Comparison of ENCODE assay signal across 13 mouse cellular contexts in genomic region chr7:143832196-143832595, GRCm38 (mm10). TPM values are rescaled to one million over a fixed set of nuclear protein-coding genes. Genes with fewer than 3 reads are reported as not detected.
A peak's percentile ranks its signal among the peaks of the same experiment; 100 is the strongest.
DNase-seq lines count a peak whose midpoint lies in the region; ATAC-seq and TF ChIP-seq lines count a peak whose summit lies in the region.
"Had no signal": no experiment of that assay in that cellular context is flagged by ENCODE, and none has a peak within 500 bp of the region (broad histone marks: within the 10 kb centered on the region; RNA-seq: fewer than 3 reads in every experiment).

No protein-coding gene starts in this region.

- H3K27me3 ChIP-seq in forebrain, embryonic 12.5 days = no peaks in the 10 kb centered on the region
- H3K27me3 ChIP-seq in forebrain, embryonic 15.5 days = no peaks in the 10 kb centered on the region
- H3K27me3 ChIP-seq in lung, embryonic 14.5 days (ENCODE audit: insufficient read depth, low read length) = no peaks in the 10 kb centered on the region

- H3K4me1 ChIP-seq in forebrain, embryonic 12.5 days = peaks cover 52% of the 10 kb centered on the region
- peaks cover 43% of the 10 kb centered on the region for H3K4me1 ChIP-seq in forebrain, embryonic 15.5 days
- H3K4me1 ChIP-seq in lung, embryonic 14.5 days (ENCODE audit: insufficient read depth) = 0 out of 2 replicates have a peak, but pooled peaks cover 6% of the 10 kb centered on the region

- ATAC-seq in forebrain, embryonic 12.5 days (ENCODE audit: low FRiP score) = no peak
- ATAC-seq in forebrain, embryonic 15.5 days (replicated peaks) = no peak
- ATAC-seq in lung, embryonic 14.5 days (ENCODE audit: insufficient read depth) = no peak

- no peaks in the 10 kb centered on the region for H3K9me3 ChIP-seq in forebrain, embryonic 12.5 days
- H3K9me3 ChIP-seq in forebrain, embryonic 15.5 days = no peaks in the 10 kb centered on the region
- H3K9me3 ChIP-seq in lung, embryonic 14.5 days (ENCODE audit: low read depth, low read length) = no peaks in the 10 kb centered on the region

- no peak for TF ChIP-seq CTCF in lung, embryonic 14.5 days (IDR thresholded peaks at IDR 0.05; ENCODE audit: low read depth)

- no peak overlapping the region for H3K4me3 ChIP-seq in forebrain, embryonic 12.5 days (replicated peaks)
- H3K4me3 ChIP-seq in forebrain, embryonic 15.5 days = no peak overlapping the region
- no peak overlapping the region for H3K4me3 ChIP-seq in lung, embryonic 14.5 days (ENCODE audit: low read depth, low read length)
- H3K4me3 ChIP-seq: heart, adult 2 months had no signal

- peak; percentile 43 for DNase-seq in ovary, postnatal 36 days (ENCODE audit: low spot score)
- no peak for DNase-seq in ovary, postnatal 10 days (ENCODE audit: low spot score)
- peak; percentile 1 for DNase-seq in lung, embryonic 14.5 days
- DNase-seq in urinary bladder, postnatal 36 days (ENCODE audit: low spot score in 2 of 2) = peak; percentile 26 to 43
- DNase-seq in kidney, adult 9 months = no peak
- DNase-seq in left cerebral cortex, adult 18-20 months (ENCODE audit: low spot score in 2 of 2) = no peak
- DNase-seq: heart, adult 2 months; thymus, adult 2 months had no signal

- no peak overlapping the region for H3K27ac ChIP-seq in forebrain, embryonic 12.5 days
- no peak overlapping the region for H3K27ac ChIP-seq in forebrain, embryonic 15.5 days (replicated peaks)
- H3K27ac ChIP-seq in lung, embryonic 14.5 days (ENCODE audit: low read depth) = no peak overlapping the region
- H3K27ac ChIP-seq: heart, adult 2 months; liver, embryonic 14.5 days had no signal

- H3K36me3 ChIP-seq in forebrain, embryonic 12.5 days (replicated peaks) = peaks cover 11% of the 10 kb centered on the region
- no peaks in the 10 kb centered on the region for H3K36me3 ChIP-seq in forebrain, embryonic 15.5 days
- peaks cover 13% of the 10 kb centered on the region for H3K36me3 ChIP-seq in lung, embryonic 14.5 days (ENCODE audit: insufficient read depth)

- 0 out of 2 replicates have a peak overlapping the region, but pooled peaks have one; percentile 8 for H3K9ac ChIP-seq in forebrain, embryonic 12.5 days
- H3K9ac ChIP-seq in forebrain, embryonic 15.5 days (replicated peaks) = no peak overlapping the region
- no peak overlapping the region for H3K9ac ChIP-seq in lung, embryonic 14.5 days
- H3K9ac ChIP-seq: liver, embryonic 14.5 days had no signal

- H3K4me2 ChIP-seq in forebrain, embryonic 12.5 days = 0 out of 2 replicates have a peak overlapping the region, but pooled peaks have one; percentile 88
- H3K4me2 ChIP-seq in forebrain, embryonic 15.5 days (replicated peaks) = no peak overlapping the region
- H3K4me2 ChIP-seq in lung, embryonic 14.5 days = no peak overlapping the region

- WGBS in forebrain, embryonic 12.5 days = 88% methylated on average over 8 of the region's 8 CpGs
- 80% methylated on average over 8 of the region's 8 CpGs for WGBS in forebrain, embryonic 15.5 days
- 75% methylated on average over 8 of the region's 8 CpGs for WGBS in lung, embryonic 14.5 days

RNA-seq across cellular contexts. Expression of gene Dhcr7, which starts 9.3 kb away (rescaled TPM):
- polyA plus RNA-seq in forebrain, embryonic 12.5 days (2016; fragmentation: Nextera tagmentation; extraction: Ambion mirVana) = 60.9 and 62.5 TPM in 2 replicates
- 43.9 and 47.7 TPM in 2 replicates for polyA plus RNA-seq in forebrain, embryonic 15.5 days (2015; fragmentation: Nextera tagmentation; extraction: Ambion mirVana)
- polyA plus RNA-seq in lung, embryonic 14.5 days (2014; fragmentation: Nextera tagmentation; extraction: Ambion mirVana) = 44.2 and 45.3 TPM in 2 replicates
- total RNA-seq in left cerebral cortex, adult 18-20 months (2021) = 10 to 100 TPM; 34.4 to 36.7 TPM

RNA-seq across cellular contexts. Expression of gene Nadsyn1, which starts 9.5 kb away (rescaled TPM):
- polyA plus RNA-seq in forebrain, embryonic 12.5 days (2016; fragmentation: Nextera tagmentation; extraction: Ambion mirVana) = 8.5 and 10.7 TPM in 2 replicates
- 5.2 and 6.7 TPM in 2 replicates for polyA plus RNA-seq in forebrain, embryonic 15.5 days (2015; fragmentation: Nextera tagmentation; extraction: Ambion mirVana)
- polyA plus RNA-seq in lung, embryonic 14.5 days (2014; fragmentation: Nextera tagmentation; extraction: Ambion mirVana) = 6.7 and 9.5 TPM in 2 replicates
- total RNA-seq in left cerebral cortex, adult 18-20 months (2021) = 1 to 10 TPM; 4.7 to 9.0 TPM

RNA-seq across cellular contexts. Expression of gene Gm498, which starts 34.4 kb away (rescaled TPM):
- polyA plus RNA-seq in forebrain, embryonic 12.5 days (2016; fragmentation: Nextera tagmentation; extraction: Ambion mirVana) = not detected in 2 replicates
- not detected in 2 replicates for polyA plus RNA-seq in forebrain, embryonic 15.5 days (2015; fragmentation: Nextera tagmentation; extraction: Ambion mirVana)
- polyA plus RNA-seq in lung, embryonic 14.5 days (2014; fragmentation: Nextera tagmentation; extraction: Ambion mirVana) = not detected in 2 replicates
- not detected for total RNA-seq in left cerebral cortex, adult 18-20 months (2021)
- total RNA-seq: common myeloid progenitor, adult 5-6 weeks; heart, adult 2 months had no signal
- polyA plus RNA-seq: kidney, embryonic 14.5 days; liver, embryonic 14.5 days; thymus, adult 2 months had no signal

RNA-seq across cellular contexts. Expression of gene Mrgpre, which starts 47.9 kb away (rescaled TPM):
- polyA plus RNA-seq in forebrain, embryonic 12.5 days (2016; fragmentation: Nextera tagmentation; extraction: Ambion mirVana) = 2.7 and 3.2 TPM in 2 replicates
- polyA plus RNA-seq in forebrain, embryonic 15.5 days (2015; fragmentation: Nextera tagmentation; extraction: Ambion mirVana) = 3.0 and 3.5 TPM in 2 replicates
- 1.5 and 1.9 TPM in 2 replicates for polyA plus RNA-seq in lung, embryonic 14.5 days (2014; fragmentation: Nextera tagmentation; extraction: Ambion mirVana)
- total RNA-seq in left cerebral cortex, adult 18-20 months (2021) = 1 to 10 TPM; 6.4 to 7.2 TPM

Comparison
In these comparisons a context has a peak if more than half of its experiments do, and no peak if none do; other contexts are left out.
1. DNase-seq: peak in ovary, postnatal 36 days (single experiment), lung, embryonic 14.5 days (single experiment) and urinary bladder, postnatal 36 days (2 of 2); none in ovary, postnatal 10 days (single experiment), kidney, adult 9 months (single experiment) and left cerebral cortex, adult 18-20 months (0 of 2).